Mouse (Mus musculus) central nervous system, embryonic 14 days (tissue): Measurements from ENCODE around the gene Moxd2. TPM values are rescaled to one million over a fixed set of nuclear protein-coding genes. Genes with fewer than 3 reads are reported as not detected.

Experiments
- polyA plus RNA-seq: library from polyadenylated mRNA; depleted of rRNA; stranded (reverse); fragments of >200 nt; gene quantifications from 2 replicates; pipeline ENCODE4 v1.2.3, GENCODE M21; 2012; rRNA removed

Gene Moxd2
- not detected in 2 replicates for polyA plus RNA-seq

DNA sequence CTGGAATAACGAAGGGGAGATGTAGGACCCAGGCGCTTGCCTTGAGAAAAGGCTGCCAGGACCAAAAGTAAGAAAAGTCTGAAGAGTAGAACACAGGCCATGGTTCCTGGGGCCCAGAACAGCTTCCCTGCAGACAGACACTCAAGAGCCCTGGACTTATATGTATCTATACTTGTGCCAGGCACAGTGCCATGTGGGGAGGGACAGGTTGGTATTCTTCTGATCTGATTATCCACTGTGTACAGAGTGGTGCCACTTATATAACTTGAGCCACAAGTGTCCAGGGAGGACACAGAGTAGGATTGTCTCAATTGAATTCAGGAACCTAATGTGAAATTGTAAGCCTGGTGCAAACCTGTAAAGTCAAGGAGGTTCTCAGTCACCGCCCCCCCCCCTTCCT, at the start of gene Moxd2:
TSS of gene Moxd2 (minus strand) at position 101 of the 400 bp plus-strand sequence.

DNA sequence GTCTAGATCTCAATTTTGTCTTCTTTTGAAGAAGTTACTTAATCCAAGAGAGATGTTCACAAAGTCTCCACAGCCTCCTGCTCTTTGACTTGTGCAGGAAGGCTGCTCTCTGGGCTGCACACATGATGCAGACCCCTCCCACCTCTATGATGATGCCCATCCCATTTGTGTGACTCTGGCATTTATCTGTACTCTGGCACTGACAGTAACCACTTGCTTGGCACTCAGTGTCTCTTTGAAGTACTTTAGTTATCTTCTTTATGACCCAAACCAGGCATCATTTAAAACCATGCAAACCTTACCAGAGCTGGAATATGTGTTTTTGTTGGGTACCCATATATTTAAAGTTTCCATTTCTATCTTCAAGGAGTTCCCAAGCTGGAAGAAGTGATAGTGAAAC, 13.0 kb upstream of the Moxd2 start, which contains the start of gene Prss58:
TSS of gene Prss58 (minus strand) at position 101 of the 400 bp plus-strand sequence.

Other genes starting within 250 kb of the Moxd2 start
- gene Prss58, start 12.9 kb upstream of the Moxd2 start, polyA plus RNA-seq = not detected in 2 replicates
- gene 1700074P13Rik, start 53.1 kb upstream of the Moxd2 start, polyA plus RNA-seq = not detected in 2 replicates
- gene Gm4744, start 64.4 kb upstream of the Moxd2 start, polyA plus RNA-seq = not detected in 2 replicates
- not detected in 2 replicates for gene 1810009J06Rik, start 77.3 kb upstream of the Moxd2 start, polyA plus RNA-seq
- not detected in 2 replicates for gene Gm2663, start 112.0 kb upstream of the Moxd2 start, polyA plus RNA-seq
- not detected in 2 replicates for gene 2210010C04Rik, start 148.0 kb upstream of the Moxd2 start, polyA plus RNA-seq